Mouse (Mus musculus) lung, embryonic 15.5 days (tissue): Measurements from ENCODE around the gene Cdh23. TPM values are rescaled to one million over a fixed set of nuclear protein-coding genes. Genes with fewer than 3 reads are reported as not detected.

Experiments used
- ATAC-seq: fragments of 200-750 bp; cut with Nextera tagmentation; 2 replicates; pipeline ENCODE4 v1.8.0; 2017; ENCODE audit warnings: moderate number of reproducible peaks, borderline replicate concordance; ENCODE audit not compliant: low FRiP score, low TSS enrichment; ENCODE audit errors: extremely low read depth
- H3K27ac ChIP-seq: fragments of 300-500 bp; sonication (generic); 2 replicates; pipeline ENCODE4 v1.5.1; 2015; ENCODE audit warnings: moderate library complexity, mild to moderate bottlenecking, inconsistent platforms
- H3K27me3 ChIP-seq: fragments of 300-500 bp; sonication (generic); 2 replicates; pipeline ENCODE4 v1.6.1; 2015; ENCODE audit warnings: inconsistent platforms
- H3K36me3 ChIP-seq: fragments of 300-500 bp; sonication (generic); 2 replicates; pipeline ENCODE4 v1.6.1; 2015; ENCODE audit warnings: inconsistent platforms
- H3K4me1 ChIP-seq: fragments of 300-500 bp; sonication (generic); 2 replicates; pipeline ENCODE4 v1.6.1; 2015; ENCODE audit warnings: inconsistent platforms
- H3K4me2 ChIP-seq: fragments of 300-500 bp; sonication (generic); 2 replicates; pipeline ENCODE4 v1.6.1; 2015; ENCODE audit warnings: inconsistent platforms, mild to moderate bottlenecking, moderate library complexity
- H3K4me3 ChIP-seq: fragments of 300-500 bp; sonication (generic); 2 replicates; pipeline ENCODE4 v1.5.1; 2015; ENCODE audit warnings: mild to moderate bottlenecking, inconsistent platforms
- H3K9ac ChIP-seq: fragments of 300-500 bp; sonication (generic); 2 replicates; pipeline ENCODE4 v1.6.1; 2015; ENCODE audit warnings: inconsistent platforms
- H3K9me3 ChIP-seq: fragments of 300-500 bp; sonication (generic); 2 replicates; pipeline ENCODE4 v1.6.1; 2016; ENCODE audit warnings: inconsistent platforms
- WGBS: fragments of 180-500 bp; shearing (Covaris S2); methylation state at CpG from one replicate; pipeline ENCODE4 v1.1.7; 2015; 5-methylcytosine and 5-hydroxymethylcytosine counted together
- polyA plus RNA-seq: library from polyadenylated mRNA; unstranded; fragments of >200 nt; fragmentation: Nextera tagmentation; extraction: Ambion mirVana; gene quantifications from 2 replicates; pipeline ENCODE4 v1.2.1, GENCODE M21; 2015

The Cdh23 gene
- polyA plus RNA-seq, 1 experiment from 2014 or later: 0.69 TPM

DNA sequence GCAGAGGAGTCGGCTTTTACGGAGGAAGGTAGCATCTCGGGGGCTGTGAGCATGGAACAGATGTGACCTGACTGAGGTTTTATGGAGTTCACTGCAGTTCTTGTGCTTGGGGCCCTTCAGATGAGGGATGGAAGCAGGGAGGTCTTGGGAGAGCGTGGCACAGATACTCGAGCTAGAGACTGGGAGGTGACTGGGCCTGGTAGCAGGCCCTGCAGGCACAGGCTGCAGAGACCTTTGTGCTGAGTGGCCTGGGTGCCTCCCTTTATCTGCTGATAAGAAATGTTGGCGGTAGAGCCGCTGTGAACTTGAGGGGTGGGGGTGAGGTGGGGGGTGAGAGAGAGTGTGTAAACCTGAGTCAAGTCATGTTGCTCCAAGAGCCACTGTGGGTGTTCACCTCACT lies 361.7 kb downstream of the Cdh23 start:
- H3K4me2 ChIP-seq: no peak overlapping the region
- H3K36me3 ChIP-seq: no peaks in the 10 kb centered on the region
- no peak overlapping the region for H3K9ac ChIP-seq
- H3K27me3 ChIP-seq: no peaks in the 10 kb centered on the region
- no peaks in the 10 kb centered on the region for H3K9me3 ChIP-seq
- ATAC-seq: no peak
- WGBS: 51% methylated on average over 7 of the region's 7 CpGs
- no peak overlapping the region for H3K27ac ChIP-seq
- peaks cover 6% of the 10 kb centered on the region for H3K4me1 ChIP-seq
- H3K4me3 ChIP-seq: no peak overlapping the region

DNA sequence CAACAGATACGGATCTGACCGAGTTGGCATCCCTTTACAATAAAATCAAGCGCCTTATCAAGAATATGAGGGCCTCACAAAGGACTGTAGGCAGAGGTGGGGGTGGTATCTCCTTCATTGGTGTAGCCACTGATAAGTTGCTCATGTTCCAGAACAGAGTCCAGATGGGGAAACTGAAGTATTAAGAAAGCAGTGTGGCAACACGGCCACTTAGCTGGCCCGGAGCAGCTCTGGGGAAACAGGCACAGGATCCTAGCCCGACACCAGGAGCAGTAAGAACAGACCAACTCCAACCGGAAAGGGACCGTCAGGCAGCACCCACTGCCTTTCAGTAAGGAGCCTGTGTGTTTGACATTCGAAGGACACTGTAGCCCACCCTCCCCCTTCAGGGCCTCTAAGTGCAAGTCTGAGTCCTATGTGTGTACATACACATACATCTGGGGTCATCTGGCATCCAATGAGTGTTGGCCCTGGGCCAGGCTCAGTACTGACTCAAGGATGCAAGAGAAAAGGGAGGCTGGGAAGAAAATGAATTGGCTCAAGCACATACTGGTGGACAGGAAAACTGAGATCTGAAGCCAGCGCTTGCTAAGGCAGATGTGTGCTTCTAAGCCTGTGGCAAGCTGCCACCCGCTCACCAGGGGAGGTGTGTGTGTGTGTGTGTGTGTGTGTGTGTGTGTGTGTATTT lies 367.2 kb downstream of the Cdh23 start:
- 33% methylated on average over 11 of the region's 11 CpGs for WGBS
- Histone ChIP-seq H3K36me3 (no peaks in the 10 kb centered on the region), H3K4me3 (no peak overlapping the region), H3K9ac (no peak overlapping the region), H3K27ac (0 out of 2 replicates have a peak overlapping the region, but pooled peaks have one; percentile 16), H3K4me1 (peaks cover 14% of the 10 kb centered on the region), H3K9me3 (no peaks in the 10 kb centered on the region), H3K27me3 (no peaks in the 10 kb centered on the region), H3K4me2 (no peak overlapping the region)
- ATAC-seq: peak; percentile 79

DNA sequence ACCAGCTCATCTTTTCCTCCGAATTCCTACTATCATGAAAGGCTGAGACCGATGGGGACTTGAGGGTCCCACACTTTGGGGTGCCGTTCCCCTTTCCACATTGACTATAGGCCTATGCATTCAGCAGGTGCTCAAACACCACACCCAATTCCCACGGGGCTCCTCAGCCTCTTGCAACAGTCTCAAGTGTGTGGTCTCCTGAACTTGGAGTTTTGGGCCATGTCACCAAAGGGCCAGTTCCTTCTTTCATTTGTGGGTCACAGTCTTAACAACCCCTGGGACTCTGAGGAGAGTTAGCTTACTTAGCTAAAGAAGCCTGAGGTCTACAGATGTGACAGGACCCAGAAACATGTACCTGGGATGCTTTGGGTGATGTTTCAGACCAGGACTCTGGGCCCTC lies 380.1 kb downstream of the Cdh23 start:
- Histone ChIP-seq H3K4me2 (no peak overlapping the region), H3K9me3 (no peaks in the 10 kb centered on the region), H3K36me3 (no peaks in the 10 kb centered on the region), H3K27me3 (no peaks in the 10 kb centered on the region), H3K4me1 (no peaks in the 10 kb centered on the region), H3K4me3 (no peak overlapping the region), H3K9ac (no peak overlapping the region), H3K27ac (no peak overlapping the region)
- no peak for ATAC-seq
- WGBS: 79% methylated on average over 4 of the region's 4 CpGs

DNA sequence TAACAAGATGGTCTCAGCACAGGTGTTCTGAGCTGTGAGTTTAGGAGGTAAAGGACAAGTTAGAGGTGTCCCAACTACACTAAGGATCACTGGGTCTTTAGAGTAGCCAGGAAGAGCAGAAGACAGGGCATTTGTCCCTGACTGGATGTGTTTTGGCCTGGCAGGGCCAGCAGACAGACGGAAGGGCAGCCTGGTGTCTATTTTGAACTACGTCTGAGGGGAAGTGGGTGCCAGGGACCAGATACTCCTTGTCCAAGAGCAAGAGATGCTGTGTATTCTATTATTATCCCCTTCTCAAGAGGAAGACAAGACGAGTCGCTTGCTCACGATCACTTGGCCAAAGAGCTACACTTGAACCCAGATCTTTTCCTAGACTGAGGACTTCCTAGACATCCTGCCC lies 382.7 kb downstream of the Cdh23 start:
- Histone ChIP-seq H3K4me1 (no peaks in the 10 kb centered on the region), H3K4me2 (no peak overlapping the region), H3K9ac (no peak overlapping the region), H3K27me3 (no peaks in the 10 kb centered on the region), H3K27ac (no peak overlapping the region), H3K36me3 (no peaks in the 10 kb centered on the region), H3K9me3 (no peaks in the 10 kb centered on the region), H3K4me3 (no peak overlapping the region)
- no peak for ATAC-seq
- 88% methylated on average over 5 of the region's 5 CpGs for WGBS

DNA sequence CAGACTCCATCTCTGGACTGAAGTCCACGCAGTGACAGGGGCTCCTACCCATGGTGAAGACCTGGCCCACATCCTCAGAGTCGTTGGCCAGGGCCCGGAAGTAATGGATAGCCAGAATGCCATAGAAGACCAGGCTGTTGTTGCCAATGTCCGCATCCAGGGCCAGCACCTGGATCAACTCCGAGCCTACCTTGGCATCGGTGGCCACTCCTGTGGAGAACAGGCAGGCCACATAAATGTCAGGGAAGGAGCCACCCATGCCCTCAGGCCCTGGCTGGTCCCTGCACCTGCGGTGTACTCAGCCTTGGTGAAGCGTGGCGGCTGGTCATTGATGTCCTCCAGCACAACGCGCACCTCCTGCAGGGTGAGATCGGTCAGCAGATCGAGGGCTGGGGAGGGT lies 385.7 kb downstream of the Cdh23 start:
- Histone ChIP-seq H3K4me3 (no peak overlapping the region), H3K36me3 (no peaks in the 10 kb centered on the region), H3K9me3 (no peaks in the 10 kb centered on the region), H3K27me3 (no peaks in the 10 kb centered on the region), H3K4me1 (no peaks in the 10 kb centered on the region), H3K4me2 (no peak overlapping the region), H3K27ac (no peak overlapping the region), H3K9ac (no peak overlapping the region)
- 86% methylated on average over 13 of the region's 13 CpGs for WGBS
- no peak for ATAC-seq

DNA sequence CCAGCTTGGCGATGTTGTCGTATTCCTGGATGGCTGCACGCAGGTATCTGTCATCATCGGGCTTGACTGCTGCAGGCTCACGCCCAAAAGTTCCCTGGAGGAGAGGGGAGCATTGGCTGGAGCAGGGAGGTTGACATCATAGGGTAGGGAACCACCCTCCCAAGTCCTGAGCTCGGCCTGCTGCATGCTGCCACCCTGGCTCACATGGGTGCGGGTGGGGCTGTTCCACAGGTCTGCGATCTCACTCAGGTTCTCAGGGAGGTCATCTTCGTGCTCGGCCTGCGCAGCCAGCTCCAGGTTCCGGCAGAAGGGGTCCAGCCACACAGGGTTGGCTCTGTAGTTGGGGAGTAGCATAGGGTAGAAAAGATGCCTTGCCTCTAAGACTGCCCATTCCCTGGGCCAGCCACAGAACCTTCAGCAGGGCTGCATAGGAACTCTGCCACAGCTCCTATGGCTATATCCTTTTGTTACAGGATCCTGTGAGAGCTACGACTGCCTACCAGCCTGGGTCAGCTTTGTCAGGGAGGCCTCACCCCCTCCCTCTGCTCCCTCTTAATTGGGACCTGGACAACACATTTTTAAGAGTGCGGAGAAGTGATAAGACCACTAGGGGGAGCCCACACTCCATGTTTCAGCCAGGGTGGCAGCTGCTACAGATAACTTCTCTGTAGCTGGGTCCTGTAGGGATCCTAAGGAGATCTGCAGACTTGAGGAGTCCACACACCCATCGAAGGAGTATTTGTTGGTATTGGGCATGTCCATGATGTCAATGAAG lies 391.2 kb downstream of the Cdh23 start:
- peaks cover 16% of the 10 kb centered on the region for H3K36me3 ChIP-seq
- H3K4me3 ChIP-seq: no peak overlapping the region
- H3K4me2 ChIP-seq: no peak overlapping the region
- no peaks in the 10 kb centered on the region for H3K27me3 ChIP-seq
- H3K4me1 ChIP-seq: no peaks in the 10 kb centered on the region
- WGBS: 63% methylated on average over 15 of the region's 15 CpGs
- no peak overlapping the region for H3K27ac ChIP-seq
- peak; percentile 66; the same call in 1 of the 2 replicates for ATAC-seq
- H3K9me3 ChIP-seq: no peaks in the 10 kb centered on the region
- no peak overlapping the region for H3K9ac ChIP-seq

DNA sequence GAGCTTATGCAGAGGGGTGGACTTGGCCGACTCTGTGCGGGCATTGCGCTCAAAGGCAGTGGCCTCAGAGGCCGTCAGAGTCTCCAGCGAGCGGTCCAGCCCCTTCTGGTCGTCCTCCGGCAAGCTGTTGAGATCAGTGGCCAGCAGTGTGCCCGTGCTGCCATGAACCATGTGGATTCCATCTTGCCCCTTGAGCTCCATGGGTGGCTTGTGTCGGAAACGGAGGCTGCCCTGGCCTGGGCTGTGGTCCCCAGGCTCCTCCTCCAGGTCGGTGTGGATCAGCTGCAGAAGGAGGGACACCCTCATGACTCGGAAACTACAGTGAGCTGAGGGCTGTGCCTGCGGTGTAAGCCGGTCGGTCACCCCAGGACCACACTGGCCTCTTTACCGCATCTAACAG lies 392.9 kb downstream of the Cdh23 start:
- H3K9ac ChIP-seq: no peak overlapping the region
- 82% methylated on average over 17 of the region's 17 CpGs for WGBS
- no peak overlapping the region for H3K27ac ChIP-seq
- H3K4me3 ChIP-seq: no peak overlapping the region
- H3K9me3 ChIP-seq: no peaks in the 10 kb centered on the region
- ATAC-seq: no peak
- no peaks in the 10 kb centered on the region for H3K27me3 ChIP-seq
- H3K4me1 ChIP-seq: no peaks in the 10 kb centered on the region
- H3K4me2 ChIP-seq: no peak overlapping the region
- H3K36me3 ChIP-seq: peaks cover 31% of the 10 kb centered on the region

DNA sequence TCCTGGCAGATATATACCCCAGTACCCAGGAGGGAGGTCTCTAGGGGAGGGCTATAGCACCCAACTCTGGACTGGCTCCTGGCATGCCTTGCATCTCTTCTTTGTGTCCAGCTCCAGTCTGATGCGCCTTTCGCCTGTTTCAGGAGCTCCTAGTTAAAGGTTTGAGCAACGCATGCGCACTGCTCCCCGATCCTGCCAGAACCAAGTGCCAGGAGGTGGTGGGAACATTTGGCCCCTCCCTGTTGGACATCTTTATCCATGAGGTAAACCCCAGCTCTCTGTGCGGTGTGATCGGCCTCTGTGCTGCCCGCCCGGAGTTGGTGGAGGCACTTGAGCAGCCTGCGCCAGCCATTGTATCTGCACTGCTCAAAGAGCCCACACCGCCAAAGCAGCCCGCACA lies 396.7 kb downstream of the Cdh23 start:
- Histone ChIP-seq H3K27me3 (no peaks in the 10 kb centered on the region), H3K4me3 (no peak overlapping the region), H3K4me1 (no peaks in the 10 kb centered on the region), H3K36me3 (peaks cover 46% of the 10 kb centered on the region), H3K4me2 (no peak overlapping the region), H3K9ac (no peak overlapping the region), H3K27ac (no peak overlapping the region), H3K9me3 (no peaks in the 10 kb centered on the region)
- ATAC-seq: no peak
- WGBS: 96% methylated on average over 12 of the region's 12 CpGs

DNA sequence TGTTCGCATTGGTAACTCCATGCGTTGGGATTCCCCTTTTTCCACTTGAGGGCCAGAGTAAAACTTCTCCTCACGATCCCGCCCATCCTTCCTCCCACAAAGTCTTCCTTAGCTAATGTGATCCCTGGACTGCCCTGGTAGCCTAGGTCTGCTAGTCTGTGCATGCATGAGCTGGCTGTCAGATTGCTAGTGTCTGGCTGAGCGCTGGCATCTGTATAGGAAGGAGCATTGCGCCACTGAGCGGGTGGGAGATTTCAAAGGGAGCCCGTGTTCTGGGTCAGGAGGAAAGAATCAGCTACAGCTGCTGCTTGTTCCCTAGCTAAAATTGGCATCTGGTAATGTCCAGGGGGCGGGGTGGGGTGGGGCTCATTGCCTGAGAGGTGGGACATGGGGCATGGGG lies 400.3 kb downstream of the Cdh23 start:
- peaks cover 57% of the 10 kb centered on the region for H3K36me3 ChIP-seq
- H3K9ac ChIP-seq: no peak overlapping the region
- no peak overlapping the region for H3K4me2 ChIP-seq
- H3K9me3 ChIP-seq: no peaks in the 10 kb centered on the region
- 79% methylated on average over 9 of the region's 9 CpGs for WGBS
- no peak overlapping the region for H3K27ac ChIP-seq
- no peak; the same call in 1 of the 2 replicates for ATAC-seq
- H3K4me3 ChIP-seq: no peak overlapping the region
- peaks cover 5% of the 10 kb centered on the region; the same call in 1 of the 2 replicates for H3K27me3 ChIP-seq
- H3K4me1 ChIP-seq: peaks cover 1% of the 10 kb centered on the region

DNA sequence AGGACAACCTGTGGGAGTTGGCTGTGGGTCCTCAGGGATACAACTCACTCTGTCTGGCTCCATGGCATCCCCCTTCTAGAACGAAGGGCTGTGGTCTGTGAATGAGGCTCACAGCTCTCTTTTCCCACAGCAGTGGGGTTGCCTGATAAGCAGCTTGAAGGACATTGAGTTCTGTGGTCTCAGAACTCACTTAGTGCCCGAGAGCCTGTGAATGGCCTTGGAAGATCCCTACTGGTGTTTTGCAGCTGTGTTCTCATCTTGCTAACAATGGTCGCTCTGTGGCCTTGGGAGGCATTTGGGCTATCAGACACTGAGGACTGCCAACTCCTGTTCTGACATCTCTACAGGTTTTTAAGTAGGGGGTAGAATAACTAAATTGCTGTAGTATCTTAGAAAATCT lies 400.9 kb downstream of the Cdh23 start:
- Histone ChIP-seq H3K36me3 (peaks cover 50% of the 10 kb centered on the region), H3K27me3 (peaks cover 5% of the 10 kb centered on the region; the same call in 1 of the 2 replicates), H3K9ac (no peak overlapping the region)

DNA sequence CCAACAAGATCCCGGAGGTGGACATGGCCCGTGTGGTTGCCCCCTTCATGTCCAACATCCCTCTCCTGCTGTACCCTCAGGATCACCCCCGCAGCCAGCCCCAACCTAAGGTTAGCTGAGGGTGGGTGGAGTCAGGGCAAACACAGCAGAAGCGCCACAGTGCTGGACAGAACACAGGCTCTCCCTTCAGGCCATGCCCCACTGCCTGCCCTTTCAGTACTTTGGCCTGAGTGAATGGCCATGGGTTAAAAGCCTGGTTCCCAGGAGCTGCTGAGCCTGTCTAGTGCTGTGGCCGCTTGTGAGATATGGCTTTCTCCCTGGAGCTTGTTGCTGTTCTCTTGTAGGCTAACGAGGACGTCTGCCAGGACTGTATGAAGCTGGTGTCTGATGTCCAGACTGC lies 401.7 kb downstream of the Cdh23 start:
- H3K9me3 ChIP-seq: no peaks in the 10 kb centered on the region
- no peak overlapping the region for H3K27ac ChIP-seq
- no peak for ATAC-seq
- H3K36me3 ChIP-seq: peaks cover 43% of the 10 kb centered on the region
- no peak overlapping the region for H3K4me2 ChIP-seq
- peaks cover 5% of the 10 kb centered on the region; the same call in 1 of the 2 replicates for H3K27me3 ChIP-seq
- no peak overlapping the region for H3K9ac ChIP-seq
- H3K4me3 ChIP-seq: no peak overlapping the region
- peaks cover 15% of the 10 kb centered on the region for H3K4me1 ChIP-seq
- WGBS: 82% methylated on average over 7 of the region's 7 CpGs

More for the DNA sequence above, 400.9 kb downstream of the Cdh23 start:
- no peak overlapping the region for H3K4me2 ChIP-seq
- 87% methylated on average over 3 of the region's 3 CpGs for WGBS
- no peak overlapping the region for H3K4me3 ChIP-seq
- H3K9me3 ChIP-seq: no peaks in the 10 kb centered on the region
- H3K4me1 ChIP-seq: peaks cover 8% of the 10 kb centered on the region
- ATAC-seq: no peak
- no peak overlapping the region for H3K27ac ChIP-seq

DNA sequence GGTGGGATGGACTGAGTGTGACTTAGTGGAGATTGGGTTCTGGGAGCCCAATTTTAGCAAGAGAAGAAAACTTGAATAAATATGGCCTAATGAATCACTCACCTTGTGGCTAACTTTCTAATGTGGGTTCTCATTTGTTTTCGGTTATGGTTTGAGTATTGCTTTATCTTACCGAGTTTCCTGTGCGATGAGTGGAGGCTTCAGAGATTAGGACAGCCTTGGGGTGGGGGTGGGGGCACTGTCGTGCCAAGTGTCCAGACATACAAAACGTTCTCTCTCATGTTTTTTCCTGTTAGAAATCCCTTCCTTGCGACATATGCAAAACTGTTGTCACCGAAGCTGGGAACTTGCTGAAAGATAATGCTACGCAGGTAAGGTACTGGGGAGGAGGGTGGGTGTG lies 404.1 kb downstream of the Cdh23 start:
- ATAC-seq: no peak
- WGBS: 77% methylated on average over 8 of the region's 8 CpGs
- peaks cover 29% of the 10 kb centered on the region for H3K36me3 ChIP-seq
- H3K4me2 ChIP-seq: no peak overlapping the region
- peaks cover 9% of the 10 kb centered on the region; the same call in 1 of the 2 replicates for H3K27me3 ChIP-seq
- peaks cover 26% of the 10 kb centered on the region for H3K4me1 ChIP-seq
- H3K4me3 ChIP-seq: no peak overlapping the region
- H3K9ac ChIP-seq: no peak overlapping the region
- H3K27ac ChIP-seq: no peak overlapping the region
- H3K9me3 ChIP-seq: no peaks in the 10 kb centered on the region
